Mouse (Mus musculus) hindlimb bud, embryonic 11.5 days (tissue): ENCODE measurements around the gene Prdm10.
A peak's percentile ranks its signal among the peaks of the same experiment; 100 is the strongest.

Experiments used
- DNase-seq: peaks from one replicate; pipeline ENCODE4 v3.0.0-alpha.2; 2012; ENCODE audit warnings: low read depth, low spot score; ENCODE audit errors: extremely low spot score

Gene Prdm10

GRCm38 (mm10) chr9:31301526-31302311 lies 21.4 kb downstream of the Prdm10 start:
- DNase-seq, result no peak

DNA sequence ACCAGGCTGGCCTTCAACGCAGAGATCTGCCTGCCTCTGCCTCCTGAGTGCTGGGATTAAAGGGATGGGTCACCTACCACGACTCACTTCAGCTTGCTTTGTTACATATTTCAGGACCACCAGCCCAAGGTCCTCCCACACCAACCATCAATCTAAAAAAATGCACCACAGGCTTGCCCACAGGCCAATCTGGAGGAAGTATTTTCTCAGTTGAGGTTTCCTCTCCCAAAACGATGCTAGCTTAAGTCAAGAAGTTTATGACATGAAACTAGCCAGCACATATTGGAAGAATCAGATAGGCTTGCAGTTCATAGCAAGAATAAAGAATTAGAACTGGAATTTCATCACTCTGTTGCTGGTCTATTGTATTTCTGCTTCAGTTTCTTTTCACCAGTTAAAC lies 24.0 kb downstream of the Prdm10 start:
- no peak for DNase-seq

- DNase-seq, result no peak
Measured at GRCm38 (mm10) chr9:31305117-31305516, 24.8 kb downstream of the Prdm10 start.

DNA sequence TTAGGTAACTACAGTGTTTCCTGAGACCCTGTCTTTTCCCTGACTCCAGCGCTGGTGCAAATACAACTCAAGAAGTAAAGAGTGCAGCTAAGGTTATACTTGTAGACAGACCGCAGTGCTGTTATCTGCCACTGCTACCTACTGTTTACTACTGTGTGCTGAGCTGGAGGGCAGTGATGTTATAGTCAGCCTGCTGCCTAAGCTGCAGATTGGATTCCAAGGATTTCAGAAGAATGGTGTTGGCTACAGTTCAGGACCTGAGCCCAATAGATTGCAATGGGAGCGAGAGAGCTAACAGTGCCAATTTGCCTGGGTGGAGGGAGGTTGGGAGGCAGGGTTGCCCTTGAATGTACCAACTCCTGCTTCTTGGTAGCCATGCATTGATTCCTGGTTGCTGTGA lies 25.5 kb downstream of the Prdm10 start:
- DNase-seq, result no peak

DNA sequence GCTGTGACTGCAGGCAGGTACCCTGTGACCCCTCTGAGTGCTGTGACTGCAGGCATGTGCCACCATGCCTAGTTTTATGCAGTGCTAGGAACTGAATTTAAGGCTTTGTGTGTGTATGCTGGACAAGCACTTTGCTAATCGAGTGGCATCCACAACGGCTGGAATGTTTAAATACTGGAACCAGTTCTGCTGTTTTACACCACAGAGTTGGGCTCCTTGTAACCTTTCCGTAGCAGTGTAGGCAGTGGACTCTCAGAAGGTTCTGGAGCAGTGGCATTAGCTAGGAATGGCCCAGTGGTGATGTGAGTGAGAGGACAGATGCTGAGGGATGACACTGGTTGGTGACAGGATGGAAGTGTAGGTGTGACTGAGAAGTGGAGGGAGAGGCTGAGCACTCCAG lies 26.9 kb downstream of the Prdm10 start:
- no peak for DNase-seq

DNA sequence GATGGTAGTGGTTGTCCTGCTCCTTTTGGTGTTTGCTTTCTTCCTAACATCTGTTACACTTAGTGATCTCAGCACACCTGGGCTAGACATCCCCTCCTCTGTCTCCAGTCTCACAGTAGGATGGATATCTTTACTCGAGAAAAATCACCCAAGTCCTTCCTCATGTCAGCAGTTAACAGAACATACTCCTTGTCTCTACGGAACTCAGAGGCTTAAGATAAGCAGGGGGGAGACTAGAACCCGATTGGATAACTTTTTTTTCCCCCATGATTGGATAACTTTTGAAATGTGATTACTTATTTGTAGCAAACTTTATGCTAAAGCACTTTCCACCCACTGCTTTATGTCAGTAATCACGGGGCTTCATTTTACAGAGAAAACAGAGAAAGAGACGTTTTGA lies 28.7 kb downstream of the Prdm10 start:
- DNase-seq, result no peak

DNA sequence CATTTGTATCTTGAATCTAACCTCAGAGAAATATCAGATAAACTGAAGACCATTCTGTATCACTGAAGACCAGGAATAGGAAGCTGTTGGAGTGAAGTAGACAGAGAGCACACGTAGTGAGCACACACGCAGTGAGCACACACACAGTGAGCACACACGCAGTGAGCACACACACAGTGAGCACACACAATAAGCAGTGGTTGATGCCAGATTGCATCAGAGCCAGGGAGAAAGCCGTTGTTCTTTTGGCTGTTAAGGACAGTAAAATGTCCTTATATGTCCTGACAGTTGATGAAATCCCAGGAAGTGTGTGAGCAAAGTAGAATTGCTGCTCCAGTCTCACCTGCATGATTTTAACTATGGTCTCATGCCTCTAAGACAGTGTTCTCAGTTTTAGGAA lies 30.3 kb downstream of the Prdm10 start:
- no peak for DNase-seq

GRCm38 (mm10) chr9:31313876-31314275 lies 33.5 kb downstream of the Prdm10 start:
- no peak for DNase-seq

- no peak for DNase-seq
Measured at GRCm38 (mm10) chr9:31315983-31316382, 35.6 kb downstream of the Prdm10 start.

DNA sequence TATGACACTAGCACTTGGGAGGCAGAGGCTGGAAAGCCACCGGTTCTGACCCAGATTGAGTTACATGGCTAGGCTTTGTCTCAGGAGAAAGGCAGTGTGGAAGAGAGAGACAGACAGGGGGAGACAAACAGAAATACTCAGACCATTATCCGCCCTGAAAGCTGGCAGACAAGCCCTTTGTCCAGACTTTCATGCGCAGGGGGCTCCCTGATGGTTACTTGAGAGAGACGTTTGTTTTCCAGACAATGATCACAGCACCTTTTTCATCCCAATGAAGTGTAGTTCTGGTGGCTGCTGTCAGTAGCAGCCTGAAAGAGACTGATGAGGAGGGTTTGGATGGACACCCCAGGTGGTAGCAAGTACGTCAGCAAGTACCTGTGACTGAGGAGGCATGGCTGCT lies 38.6 kb downstream of the Prdm10 start:
- DNase-seq, result no peak

GRCm38 (mm10) chr9:31320734-31321133 lies 40.4 kb downstream of the Prdm10 start:
- no peak for DNase-seq

DNA sequence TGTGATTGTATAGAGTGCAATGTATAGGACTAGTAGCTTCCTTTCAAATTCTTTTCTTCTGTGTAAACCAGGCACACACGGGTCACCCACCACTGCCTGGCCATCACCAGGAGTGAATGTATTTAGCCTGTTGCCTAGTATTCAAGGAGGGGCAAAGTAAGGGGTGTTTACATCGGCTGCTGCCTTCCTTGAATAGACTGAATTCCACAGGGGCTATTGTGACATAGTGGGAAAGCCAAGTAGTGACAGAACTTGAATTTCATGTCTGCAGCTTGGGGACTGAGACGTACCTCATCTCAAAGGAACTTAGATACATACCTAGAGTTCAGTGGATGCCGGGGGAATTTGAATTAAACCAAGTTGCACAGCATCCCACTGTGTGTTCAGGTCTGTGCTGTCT lies 41.2 kb downstream of the Prdm10 start:
- DNase-seq, result no peak

DNA sequence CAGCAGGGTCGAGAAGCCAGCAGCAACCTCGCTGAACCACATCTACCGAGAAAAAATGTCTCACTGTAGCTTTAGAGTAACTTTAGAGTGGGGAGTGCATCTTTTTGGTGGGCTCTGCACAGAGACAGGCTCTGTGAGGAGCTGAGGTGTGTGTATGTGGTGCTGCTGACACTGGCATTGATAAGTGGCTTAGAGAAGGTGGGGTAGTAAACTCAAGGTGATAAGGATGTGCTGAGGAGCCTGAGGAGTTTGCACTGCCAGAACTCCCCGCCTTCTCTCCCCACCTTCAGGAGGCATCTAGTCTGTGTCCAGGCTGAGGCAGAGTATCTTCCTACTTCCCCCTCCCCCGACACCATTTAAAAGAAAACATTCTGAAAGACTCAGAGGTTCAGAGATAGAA lies 41.8 kb downstream of the Prdm10 start:
- no peak for DNase-seq

- DNase-seq, result no peak
Measured at GRCm38 (mm10) chr9:31330816-31331215, 50.5 kb downstream of the Prdm10 start.

- no peak for DNase-seq
Measured at GRCm38 (mm10) chr9:31331246-31331645, 50.9 kb downstream of the Prdm10 start.

GRCm38 (mm10) chr9:31331906-31332305 lies 51.6 kb downstream of the Prdm10 start:
- DNase-seq, result no peak

DNA sequence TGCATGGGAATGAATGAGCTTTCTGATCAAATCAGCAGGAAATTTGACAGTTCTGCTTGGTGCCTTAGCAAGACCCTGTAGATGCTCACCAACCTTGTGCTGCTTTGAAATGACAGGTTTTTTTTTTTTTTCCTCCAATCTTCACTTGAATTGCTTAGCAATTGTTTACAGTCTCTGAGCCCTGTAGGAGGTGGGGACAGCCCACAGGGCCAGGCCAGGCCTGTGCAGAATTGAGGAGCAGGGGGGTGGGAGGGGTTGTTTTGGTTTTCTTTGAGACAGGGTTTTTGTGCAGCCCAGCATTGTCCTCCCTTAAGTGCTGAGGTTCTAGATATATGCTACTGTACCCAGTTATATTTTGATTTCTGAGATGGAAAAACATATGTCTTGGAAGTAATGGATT lies 52.5 kb downstream of the Prdm10 start:
- no peak for DNase-seq

- DNase-seq, result no peak
Measured at GRCm38 (mm10) chr9:31334991-31335390, 54.7 kb downstream of the Prdm10 start.

DNA sequence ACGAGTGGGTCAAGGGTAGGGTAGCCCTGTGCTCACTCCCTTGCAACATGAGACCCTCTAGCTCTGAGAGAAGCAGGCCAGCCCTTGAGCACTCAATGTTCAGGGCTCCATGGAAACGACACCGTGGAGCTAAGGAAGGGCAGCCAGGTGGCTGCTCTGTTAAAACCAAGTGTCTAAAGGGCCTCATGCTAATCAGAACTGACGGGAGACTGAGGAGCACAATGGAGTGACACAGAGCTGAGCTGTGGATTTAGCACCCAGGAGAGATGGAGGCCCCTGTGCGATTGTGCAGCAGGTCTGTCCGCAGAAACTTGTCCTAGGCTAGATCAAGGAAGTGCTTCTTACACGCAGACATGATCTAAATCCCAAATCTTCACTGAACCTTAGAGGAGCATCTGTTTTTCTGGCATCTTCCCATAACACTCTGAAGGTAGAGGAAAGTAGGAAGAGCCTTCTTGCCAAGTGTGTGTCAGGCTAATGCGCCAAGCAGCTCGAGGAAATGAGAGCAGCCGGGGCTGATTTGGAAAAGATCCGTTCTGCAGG lies 64.0 kb downstream of the Prdm10 start:
- DNase-seq, result no peak

DNA sequence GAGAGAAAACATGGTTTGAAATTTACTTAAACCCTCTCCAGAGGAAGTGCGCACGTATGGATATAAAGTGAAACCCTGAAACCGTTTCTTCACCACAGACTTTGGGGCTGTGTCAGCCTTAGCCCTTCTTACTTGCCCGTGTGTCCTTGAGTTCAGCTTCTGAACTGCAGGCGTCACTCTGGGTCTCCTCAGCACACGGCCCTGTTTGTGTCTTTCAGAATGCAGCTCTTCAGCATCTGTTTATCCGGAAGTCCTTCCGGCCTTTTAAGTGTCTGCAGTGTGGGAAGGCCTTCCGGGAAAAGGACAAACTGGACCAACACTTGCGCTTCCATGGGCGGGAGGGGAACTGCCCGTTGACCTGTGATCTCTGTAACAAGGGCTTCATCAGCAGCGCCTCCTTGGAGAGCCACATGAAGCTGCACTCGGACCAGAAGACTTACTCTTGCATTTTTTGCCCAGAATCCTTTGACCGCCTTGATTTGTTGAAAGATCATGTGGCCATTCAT lies 66.3 kb downstream of the Prdm10 start:
- DNase-seq, result no peak

DNA sequence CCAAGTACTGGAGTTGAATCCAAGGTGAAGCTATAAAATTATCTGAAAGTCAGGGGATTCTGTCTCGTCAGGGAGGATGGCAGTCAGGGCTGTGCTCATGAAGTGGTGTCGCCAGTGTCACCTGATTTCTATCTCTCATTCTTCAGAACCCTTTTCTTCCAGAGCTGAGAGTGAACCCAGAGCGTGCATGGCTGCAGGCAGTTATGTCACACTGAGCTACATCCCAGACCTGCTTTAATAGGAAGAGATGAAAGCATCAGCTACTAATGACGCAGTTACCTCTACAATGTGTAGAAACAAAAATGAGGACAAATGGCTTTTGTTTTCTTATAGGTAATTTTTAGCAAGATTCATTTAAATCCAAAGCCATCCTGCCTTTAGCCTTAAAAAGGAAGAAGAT lies 68.1 kb downstream of the Prdm10 start:
- DNase-seq, result no peak

GRCm38 (mm10) chr9:31348915-31349314 lies 68.6 kb downstream of the Prdm10 start:
- peak; percentile 12 for DNase-seq

DNA sequence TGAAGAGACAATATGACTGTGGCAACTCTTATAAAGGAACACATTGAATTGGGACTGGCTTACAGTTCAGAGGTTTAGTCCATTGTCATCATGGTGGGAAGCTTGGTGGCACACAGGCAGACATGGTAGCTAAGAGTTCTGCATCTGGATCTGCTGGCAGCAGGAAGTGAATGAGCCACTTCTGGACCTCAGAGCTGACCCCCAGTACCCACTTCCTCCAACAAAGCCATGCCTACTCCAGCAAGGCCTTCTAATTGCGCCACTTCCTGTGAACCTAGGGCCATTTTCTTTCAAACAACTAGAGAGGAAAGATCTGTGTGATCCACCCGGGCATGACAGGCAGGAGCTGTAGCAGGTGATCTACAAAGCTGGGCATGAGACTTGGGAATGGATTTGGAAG lies 72.4 kb downstream of the Prdm10 start:
- DNase-seq, result no peak
